Mouse (Mus musculus): ENCODE results near the gene Clpsl2. TPM values are rescaled to one million over a fixed set of nuclear protein-coding genes. Genes with fewer than 3 reads are reported as not detected.
A peak's percentile ranks its signal among the peaks of the same experiment; 100 is the strongest.

Clpsl2 gene
- total and polyA plus RNA-seq, 2 experiments from 2014 or later, result not detected

- no peak overlapping the region for H3K27ac ChIP-seq (ENCODE audit: low read depth, low read length)
- no peaks in the 10 kb centered on the region for H3K9me3 ChIP-seq (ENCODE audit: low read length)
- H3K9ac ChIP-seq, result no peak overlapping the region
- no peak for TF ChIP-seq CTCF (IDR thresholded peaks at IDR 0.05; ENCODE audit: low read depth)
- DNase-seq (no peak), ATAC-seq (no peak)
- H3K4me1 ChIP-seq (ENCODE audit: insufficient read depth), result peaks cover 11% of the 10 kb centered on the region; the same call in 1 of the 2 replicates
- 83% methylated on average over 4 of the region's 4 CpGs for WGBS
- H3K36me3 ChIP-seq (ENCODE audit: insufficient read depth), result no peaks in the 10 kb centered on the region
- H3K4me2 ChIP-seq (ENCODE audit: low read depth), result no peak overlapping the region
- no peak overlapping the region for H3K4me3 ChIP-seq (ENCODE audit: low read depth, low read length)
- no peaks in the 10 kb centered on the region for H3K27me3 ChIP-seq (ENCODE audit: insufficient read depth, low read length)
These were observed 28.6 kb upstream of the Clpsl2 start for GRCm38 (mm10) chr17:28520561-28520960.

GRCm38 (mm10) chr17:28521071-28521726, 28.0 kb upstream of the Clpsl2 start:
- no peaks in the 10 kb centered on the region for H3K27me3 ChIP-seq (ENCODE audit: insufficient read depth, low read length)
- no peaks in the 10 kb centered on the region for H3K36me3 ChIP-seq (ENCODE audit: insufficient read depth)
- peaks cover 11% of the 10 kb centered on the region; the same call in 1 of the 2 replicates for H3K4me1 ChIP-seq (ENCODE audit: insufficient read depth)
- DNase-seq, result no peak
- no peak overlapping the region for H3K27ac ChIP-seq (ENCODE audit: low read depth, low read length)
- 58% methylated on average over 5 of the region's 5 CpGs for WGBS
- no peaks in the 10 kb centered on the region for H3K9me3 ChIP-seq (ENCODE audit: low read length)
- no peak overlapping the region for H3K4me3 ChIP-seq (ENCODE audit: low read depth, low read length)
- no peak for TF ChIP-seq CTCF (IDR thresholded peaks at IDR 0.05; ENCODE audit: low read depth)
- H3K4me2 ChIP-seq (ENCODE audit: low read depth), result no peak overlapping the region
- no peak overlapping the region for H3K9ac ChIP-seq
- no peak for ATAC-seq

GRCm38 (mm10) chr17:28521920-28522319, 27.3 kb upstream of the Clpsl2 start:
- H3K9me3 ChIP-seq (ENCODE audit: low read length), result no peaks in the 10 kb centered on the region
- H3K4me3 ChIP-seq (ENCODE audit: low read depth, low read length), result peak overlapping the region; percentile 82
- H3K27me3 ChIP-seq (ENCODE audit: insufficient read depth, low read length), result no peaks in the 10 kb centered on the region
- no peak for DNase-seq
- H3K36me3 ChIP-seq (ENCODE audit: insufficient read depth), result no peaks in the 10 kb centered on the region
- H3K27ac ChIP-seq (ENCODE audit: low read depth, low read length), result peak overlapping the region; percentile 97
- no peak for TF ChIP-seq CTCF (IDR thresholded peaks at IDR 0.05; ENCODE audit: low read depth)
- peak overlapping the region; percentile 100 for H3K9ac ChIP-seq
- peak overlapping the region; percentile 86 for H3K4me2 ChIP-seq (ENCODE audit: low read depth)
- no peak for ATAC-seq
- peaks cover 11% of the 10 kb centered on the region; the same call in 1 of the 2 replicates for H3K4me1 ChIP-seq (ENCODE audit: insufficient read depth)
- 22% methylated on average over 6 of the region's 6 CpGs for WGBS

GRCm38 (mm10) chr17:28522623-28523354, 26.4 kb upstream of the Clpsl2 start:
- Histone ChIP-seq H3K27me3 (ENCODE audit: insufficient read depth, low read length) (no peaks in the 10 kb centered on the region), H3K4me3 (ENCODE audit: low read depth, low read length) (peak overlapping the region; percentile 82), H3K9me3 (ENCODE audit: low read length) (no peaks in the 10 kb centered on the region), H3K4me2 (ENCODE audit: low read depth) (peak overlapping the region; percentile 86), H3K36me3 (ENCODE audit: insufficient read depth) (no peaks in the 10 kb centered on the region), H3K9ac (peak overlapping the region; percentile 100), H3K4me1 (ENCODE audit: insufficient read depth) (peaks cover 9% of the 10 kb centered on the region; the same call in 1 of the 2 replicates), H3K27ac (ENCODE audit: low read depth, low read length) (peak overlapping the region; percentile 97)
- no peak; the same call in 1 of the 2 replicates for TF ChIP-seq CTCF (IDR thresholded peaks at IDR 0.05; ENCODE audit: low read depth)
- WGBS, result 1% methylated on average over 39 of the region's 66 CpGs
- peak; percentile 86 for ATAC-seq
- peak; percentile 92 for DNase-seq

- WGBS, result 8% methylated on average over 28 of the region's 28 CpGs
- no peaks in the 10 kb centered on the region for H3K36me3 ChIP-seq (ENCODE audit: insufficient read depth)
- peak overlapping the region; percentile 100 for H3K9ac ChIP-seq
- H3K27me3 ChIP-seq (ENCODE audit: insufficient read depth, low read length), result no peaks in the 10 kb centered on the region
- no peak for TF ChIP-seq CTCF (IDR thresholded peaks at IDR 0.05; ENCODE audit: low read depth)
- H3K4me3 ChIP-seq (ENCODE audit: low read depth, low read length), result peak overlapping the region; percentile 82
- H3K4me2 ChIP-seq (ENCODE audit: low read depth), result peak overlapping the region; percentile 86
- peak overlapping the region; percentile 97 for H3K27ac ChIP-seq (ENCODE audit: low read depth, low read length)
- no peak for DNase-seq
- H3K9me3 ChIP-seq (ENCODE audit: low read length), result no peaks in the 10 kb centered on the region
- no peak for ATAC-seq
- H3K4me1 ChIP-seq (ENCODE audit: insufficient read depth), result peaks cover 9% of the 10 kb centered on the region; the same call in 1 of the 2 replicates
These were observed 25.7 kb upstream of the Clpsl2 start for GRCm38 (mm10) chr17:28523355-28524008.

GRCm38 (mm10) chr17:28524009-28524695, 25.1 kb upstream of the Clpsl2 start:
- Histone ChIP-seq H3K4me3 (ENCODE audit: low read depth, low read length) (no peak overlapping the region), H3K4me1 (ENCODE audit: insufficient read depth) (peaks cover 9% of the 10 kb centered on the region; the same call in 1 of the 2 replicates), H3K4me2 (ENCODE audit: low read depth) (peak overlapping the region; percentile 86; the same call in 1 of the 2 replicates), H3K36me3 (ENCODE audit: insufficient read depth) (no peaks in the 10 kb centered on the region), H3K9me3 (ENCODE audit: low read length) (no peaks in the 10 kb centered on the region), H3K27me3 (ENCODE audit: insufficient read depth, low read length) (no peaks in the 10 kb centered on the region), H3K9ac (no peak overlapping the region), H3K27ac (ENCODE audit: low read depth, low read length) (no peak overlapping the region)
- DNase-seq, result no peak
- WGBS, result 90% methylated on average over 23 of the region's 23 CpGs
- ATAC-seq, result no peak
- TF ChIP-seq CTCF (IDR thresholded peaks at IDR 0.05; ENCODE audit: low read depth), result no peak
